Mouse (Mus musculus): ENCODE results near the gene Gm20917. TPM values are rescaled to one million over a fixed set of nuclear protein-coding genes. Genes with fewer than 3 reads are reported as not detected.
"Not testable (repeated sequence)": the region's sequence is repeated elsewhere in the genome, so short reads cannot be mapped to it uniquely, and the experiment has no call there.

The Gm20917 gene
- polyA plus RNA-seq (2012; rRNA removed), result not detected in 2 replicates

DNA sequence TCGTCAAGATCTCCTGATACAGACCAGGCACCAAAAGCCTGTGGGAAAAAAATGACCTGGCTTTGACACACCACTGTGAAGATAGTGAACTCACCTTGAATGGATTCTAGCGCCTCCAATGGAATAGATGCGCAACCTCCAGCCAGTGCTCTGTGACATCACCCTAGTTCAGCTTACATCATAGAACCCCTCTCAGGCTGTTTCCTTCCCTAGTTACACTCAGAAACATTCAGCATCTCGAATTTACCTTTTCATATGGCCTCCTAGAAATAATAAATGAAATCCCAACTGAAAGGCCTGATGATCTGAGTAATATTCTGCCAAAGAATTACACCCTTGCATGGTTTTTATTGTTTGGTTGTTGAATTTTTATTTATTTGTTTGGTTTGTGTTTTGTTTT lies at the start of gene Gm20917:
Gm20917 (minus strand) TSS at position 101 of the 400 bp plus-strand sequence.
- not testable (repeated sequence) for DNase-seq (ENCODE audit: low read depth, low spot score)
- no CpG with 5 or more reads among the region's 4 CpGs for WGBS

Other genes starting within 250 kb of the Gm20917 start
- gene Gm20916, start 168.4 kb upstream of the Gm20917 start, polyA plus RNA-seq (2012; rRNA removed), result not detected in 2 replicates

Measured in large intestine, adult 2 months (tissue).